Mouse (Mus musculus) heart, adult 8-10 months (tissue): Measurements from ENCODE around the gene Plekhj1. TPM values are rescaled to one million over a fixed set of nuclear protein-coding genes. Genes with fewer than 3 reads are reported as not detected.
A peak's percentile ranks its signal among the peaks of the same experiment; 100 is the strongest.
"Not testable (repeated sequence)": the region's sequence is repeated elsewhere in the genome, so short reads cannot be mapped to it uniquely, and the experiment has no call there.

ENCODE experiments used
- DNase-seq: peaks from one replicate; pipeline ENCODE4 v3.0.0; 2022; ENCODE audit warnings: low spot score
- total RNA-seq, 4 experiments: library from RNA; stranded (reverse); gene quantifications; 2 replicates each; pipeline ENCODE4 v1.2.4; 2022

Plekhj1 gene
- total RNA-seq, 4 experiments from 2014 or later: 29.8 to 37.4 (median 32.7) TPM

GRCm38 (mm10) chr10:80826151-80827062, 28.0 kb upstream of the Plekhj1 start, which contains the start of gene Oaz1:
TSS of gene Oaz1 (plus strand) at chr10:80826656.
- peak; percentile 100 for DNase-seq

- DNase-seq: no peak
These were observed 26.4 kb upstream of the Plekhj1 start for GRCm38 (mm10) chr10:80824827-80825226.

- DNase-seq: no peak
These were observed 25.6 kb upstream of the Plekhj1 start for GRCm38 (mm10) chr10:80823847-80824643.

- no peak for DNase-seq
These were observed 24.9 kb upstream of the Plekhj1 start for GRCm38 (mm10) chr10:80823316-80823715.

GRCm38 (mm10) chr10:80822528-80822927, 24.1 kb upstream of the Plekhj1 start:
- no peak for DNase-seq

GRCm38 (mm10) chr10:80821991-80822390, 23.6 kb upstream of the Plekhj1 start:
- DNase-seq: no peak

- DNase-seq: no peak
These were observed 21.0 kb upstream of the Plekhj1 start for GRCm38 (mm10) chr10:80819406-80819805.

- no peak for DNase-seq
These were observed 20.3 kb upstream of the Plekhj1 start for GRCm38 (mm10) chr10:80818599-80819281.

- not testable (repeated sequence) for DNase-seq
These were observed 19.5 kb upstream of the Plekhj1 start for GRCm38 (mm10) chr10:80817955-80818354.

GRCm38 (mm10) chr10:80817164-80817563, 18.7 kb upstream of the Plekhj1 start:
- DNase-seq: no peak

- DNase-seq: not testable (repeated sequence)
These were observed 17.9 kb upstream of the Plekhj1 start for GRCm38 (mm10) chr10:80816303-80816702.

GRCm38 (mm10) chr10:80814800-80815199, 16.4 kb upstream of the Plekhj1 start:
- no peak for DNase-seq

- no peak for DNase-seq
These were observed 14.9 kb upstream of the Plekhj1 start, which contains the start of gene Jsrp1 for GRCm38 (mm10) chr10:80813366-80813765. TSS of gene Jsrp1 (minus strand) at chr10:80813498.

- DNase-seq: no peak
These were observed 14.1 kb upstream of the Plekhj1 start for GRCm38 (mm10) chr10:80812391-80813041.

GRCm38 (mm10) chr10:80810084-80810483, 11.7 kb upstream of the Plekhj1 start:
- DNase-seq: no peak

GRCm38 (mm10) chr10:80808985-80809632, 10.7 kb upstream of the Plekhj1 start:
- DNase-seq: no peak

- DNase-seq: no peak
These were observed 9.9 kb upstream of the Plekhj1 start for GRCm38 (mm10) chr10:80808099-80808984.

- peak; percentile 66 for DNase-seq
These were observed 8.7 kb upstream of the Plekhj1 start for GRCm38 (mm10) chr10:80807057-80807627.

- DNase-seq: no peak
These were observed 8.1 kb upstream of the Plekhj1 start for GRCm38 (mm10) chr10:80806341-80807056.
